Mouse (Mus musculus) cerebellum, adult 2 months (tissue): Measurements from ENCODE around the gene Zfp524. TPM values are rescaled to one million over a fixed set of nuclear protein-coding genes. Genes with fewer than 3 reads are reported as not detected.
"Not testable (repeated sequence)": the region's sequence is repeated elsewhere in the genome, so short reads cannot be mapped to it uniquely, and the experiment has no call there.

Experiments
- DNase-seq, 2 experiments: peaks; one replicate each; pipeline ENCODE4 v3.0.0; 2021
- H3K27ac ChIP-seq: fragments of 200-500 bp; 2 replicates; pipeline ENCODE4 v1.5.1; 2012; ENCODE audit warnings: low read length, control low read depth, inconsistent platforms; ENCODE audit not compliant: insufficient read depth
- H3K27me3 ChIP-seq: fragments of 200-500 bp; 2 replicates; pipeline ENCODE4 v1.6.1; 2012; ENCODE audit warnings: inconsistent platforms, mild to moderate bottlenecking, low read length, moderate library complexity; ENCODE audit not compliant: control insufficient read depth, insufficient read depth
- H3K4me1 ChIP-seq: fragments of 200-500 bp; 2 replicates; pipeline ENCODE4 v1.6.1; 2011; ENCODE audit warnings: low read length; ENCODE audit not compliant: control insufficient read depth, insufficient read depth
- H3K4me3 ChIP-seq: fragments of 200-500 bp; replicated peaks from 2 replicates; pipeline ENCODE3; 2011; ENCODE audit warnings: mild to moderate bottlenecking, low read depth, low read length, control low read depth; ENCODE audit not compliant: insufficient read depth
- CTCF ChIP-seq: fragments of 200-500 bp; IDR thresholded peaks from 2 replicates; pipeline ENCODE4 v1.5.1; 2011; ENCODE audit warnings: low read depth, mild to moderate bottlenecking, control low read depth, low read length, moderate library complexity, borderline replicate concordance; ENCODE audit not compliant: insufficient read depth
- POLR2A ChIP-seq: fragments of 200-500 bp; IDR thresholded peaks from 2 replicates; pipeline ENCODE4 v1.6.1; 2011; ENCODE audit warnings: low read length, control low read depth, borderline replicate concordance; ENCODE audit not compliant: insufficient read depth
- WGBS: fragments of 180-500 bp; shearing (Covaris S2); methylation state at CpG from one replicate; pipeline ENCODE4 v1.1.7; 2018; 5-methylcytosine and 5-hydroxymethylcytosine counted together
- polyA plus RNA-seq: library from polyadenylated mRNA; depleted of rRNA; stranded (reverse); fragments of >200 nt; gene quantifications from 2 replicates; pipeline ENCODE4 v1.2.3, GENCODE M21; 2012

Gene Zfp524
- polyA plus RNA-seq, 1 experiment: 14.9 TPM

GRCm38 (mm10) chr7:4993347-4993998, 20.7 kb upstream of the Zfp524 start:
- Histone ChIP-seq H3K4me1 (peaks cover 3% of the 10 kb centered on the region), H3K27me3 (no peaks in the 10 kb centered on the region), H3K4me3 (peak overlapping the region; percentile 85), H3K27ac (peak overlapping the region; percentile 41)
- DNase-seq: peak; percentile 35 to 38
- WGBS: 53% methylated on average over 55 of the region's 55 CpGs
- TF ChIP-seq POLR2A: no peak
- no peak for TF ChIP-seq CTCF

- H3K27ac ChIP-seq: peak overlapping the region; percentile 41
- peak overlapping the region; percentile 85 for H3K4me3 ChIP-seq
- WGBS: 55% methylated on average over 59 of the region's 59 CpGs
- peak; percentile 59 to 64 for DNase-seq
- TF ChIP-seq POLR2A (no peak), CTCF (no peak)
- H3K27me3 ChIP-seq: no peaks in the 10 kb centered on the region
- peaks cover 3% of the 10 kb centered on the region for H3K4me1 ChIP-seq
These were observed 20.0 kb upstream of the Zfp524 start for GRCm38 (mm10) chr7:4993999-4994788.

- Histone ChIP-seq H3K27ac (peak overlapping the region; percentile 60), H3K27me3 (no peaks in the 10 kb centered on the region), H3K4me3 (peak overlapping the region; percentile 85), H3K4me1 (peaks cover 3% of the 10 kb centered on the region)
- TF ChIP-seq POLR2A (no peak), CTCF (no peak)
- 4% methylated on average over 19 of the region's 19 CpGs for WGBS
- DNase-seq: no peak
These were observed 18.8 kb upstream of the Zfp524 start for GRCm38 (mm10) chr7:4995268-4996002.

- DNase-seq: peak; percentile 95 to 98
- H3K27ac ChIP-seq: peak within 1 kb of the TSS; percentile 60
- 3% methylated on average over 21 of the region's 26 CpGs for WGBS
- peak within 1 kb of the TSS; percentile 85 for H3K4me3 ChIP-seq
- H3K4me1 ChIP-seq: peaks cover 3% of the 10 kb centered on the region
- H3K27me3 ChIP-seq: no peaks in the 10 kb centered on the region
- peak; percentile 83 for TF ChIP-seq POLR2A
- no peak for TF ChIP-seq CTCF
These were observed 18.0 kb upstream of the Zfp524 start, which contains the start of gene Zfp579 for GRCm38 (mm10) chr7:4996003-4996895. Zfp579 (minus strand) TSS chr7:4996158.

GRCm38 (mm10) chr7:4996934-4997333, 17.3 kb upstream of the Zfp524 start:
- Histone ChIP-seq H3K4me3 (peak overlapping the region; percentile 85), H3K27me3 (no peaks in the 10 kb centered on the region), H3K4me1 (peaks cover 3% of the 10 kb centered on the region), H3K27ac (peak overlapping the region; percentile 48; the same call in 1 of the 2 replicates)
- TF ChIP-seq CTCF (no peak), POLR2A (no peak)
- 42% methylated on average over 8 of the region's 8 CpGs for WGBS
- no peak for DNase-seq

- DNase-seq: no peak
- H3K4me1 ChIP-seq: no peaks in the 10 kb centered on the region
- H3K27me3 ChIP-seq: no peaks in the 10 kb centered on the region
- WGBS: 70% methylated on average over 2 of the region's 2 CpGs
- H3K4me3 ChIP-seq: no peak overlapping the region
- TF ChIP-seq POLR2A (no peak), CTCF (peak; percentile 34; the same call in 1 of the 2 replicates)
- no peak overlapping the region for H3K27ac ChIP-seq
These were observed 14.3 kb upstream of the Zfp524 start for GRCm38 (mm10) chr7:4999876-5000275.

- H3K27ac ChIP-seq, H3K27me3 ChIP-seq, H3K4me3 ChIP-seq, DNase-seq, H3K4me1 ChIP-seq: not testable (repeated sequence)
- 63% methylated on average over 8 of the region's 8 CpGs for WGBS
These were observed 11.3 kb upstream of the Zfp524 start for GRCm38 (mm10) chr7:5002876-5003275.
